Mouse (Mus musculus) ES-Bruce4 (cell line): ENCODE data around the gene Fam227b.

Experiments used
- CTCF ChIP-seq: IDR thresholded peaks from one replicate; pipeline ENCODE4 v1.8.1; 2011; ENCODE audit warnings: low read depth, low read length
- EP300 ChIP-seq: IDR thresholded peaks from 2 replicates; pipeline ENCODE4 v1.6.1; 2011; ENCODE audit warnings: low read depth, low read length; ENCODE audit not compliant: insufficient read depth
- POLR2A ChIP-seq: IDR thresholded peaks from one replicate; pipeline ENCODE4 v1.8.1; 2011; ENCODE audit warnings: low read length; ENCODE audit not compliant: insufficient read depth

DNA sequence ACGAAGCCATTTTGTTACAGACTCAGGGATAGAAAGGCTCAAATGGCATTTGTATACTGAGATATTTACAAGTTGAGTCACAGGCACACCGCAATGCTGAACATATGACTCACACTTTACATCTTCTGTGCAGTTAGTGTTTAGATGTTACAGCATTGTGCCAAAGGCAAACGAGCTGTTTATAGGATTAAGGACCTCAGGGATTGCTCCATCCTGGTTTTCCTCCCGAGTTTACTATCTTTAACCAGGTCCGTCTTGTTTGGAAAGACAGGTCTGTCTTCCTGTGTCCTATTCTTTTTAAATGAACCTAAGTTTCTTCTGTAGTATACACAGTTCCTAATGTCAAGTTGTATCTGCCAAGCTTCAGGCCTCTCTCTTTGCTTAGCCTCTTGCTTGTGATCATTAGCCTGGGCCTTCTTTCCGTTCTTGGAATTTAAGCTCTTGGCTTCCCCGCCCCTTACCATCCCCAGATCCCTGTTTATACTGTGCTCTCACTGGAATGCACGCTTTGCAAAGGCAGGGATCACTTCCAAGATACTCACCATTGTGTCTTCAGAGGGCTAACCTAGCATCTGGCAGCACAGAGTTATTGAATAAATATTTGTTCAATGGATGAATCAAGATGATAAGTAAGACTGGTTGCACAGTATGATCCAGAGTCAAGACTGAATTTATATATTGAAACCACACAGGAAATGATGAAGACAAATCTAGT lies 120.5 kb downstream of the Fam227b start:
- no peak for TF ChIP-seq POLR2A
- no peak for TF ChIP-seq CTCF
- TF ChIP-seq EP300: no peak
